Mouse (Mus musculus) C2C12 (cell line): Measurements from ENCODE around the gene Adat3.

ENCODE experiments used
- CEBPB ChIP-seq: IDR thresholded peaks from one replicate; pipeline ENCODE4 v1.6.1; 2011; ENCODE audit warnings: low read depth, mild to moderate bottlenecking, control low read depth, moderate library complexity
- CTCF ChIP-seq: IDR thresholded peaks from one replicate; pipeline ENCODE4 v1.5.1; 2011; ENCODE audit not compliant: control insufficient read depth, insufficient read depth, insufficient read length
- MYOD1 ChIP-seq: IDR thresholded peaks from one replicate; pipeline ENCODE4 v1.6.1; 2011; ENCODE audit warnings: low read depth; ENCODE audit not compliant: control insufficient read depth, insufficient read length
- USF1 ChIP-seq: IDR thresholded peaks from one replicate; pipeline ENCODE4 v1.6.1; 2011; ENCODE audit warnings: low read depth, mild to moderate bottlenecking, control low read depth, moderate library complexity

- TF ChIP-seq CTCF (no peak), USF1 (no peak), MYOD1 (no peak), CEBPB (no peak)
These were observed 17.7 kb downstream of the Adat3 start for GRCm38 (mm10) chr10:80620365-80620764.
